Mouse (Mus musculus): Measurements from ENCODE around the gene Usp6nl.

- TF ChIP-seq POLR2A (IDR thresholded peaks at IDR 0.05; ENCODE audit: insufficient read depth, low read depth, low read length) = no peak
- TF ChIP-seq CTCF (IDR thresholded peaks at IDR 0.05) = peak; percentile 97
These were observed 146.7 kb downstream of the Usp6nl start for GRCm38 (mm10) chr2:6469164-6469563.

Data from heart, adult 2 months (tissue).